Mouse (Mus musculus): ENCODE results near the gene Sprr2d. TPM values are rescaled to one million over a fixed set of nuclear protein-coding genes. Genes with fewer than 3 reads are reported as not detected.

The Sprr2d gene
- polyA plus RNA-seq (2015; fragmentation: Nextera tagmentation; extraction: Ambion mirVana): not detected in 2 replicates

DNA sequence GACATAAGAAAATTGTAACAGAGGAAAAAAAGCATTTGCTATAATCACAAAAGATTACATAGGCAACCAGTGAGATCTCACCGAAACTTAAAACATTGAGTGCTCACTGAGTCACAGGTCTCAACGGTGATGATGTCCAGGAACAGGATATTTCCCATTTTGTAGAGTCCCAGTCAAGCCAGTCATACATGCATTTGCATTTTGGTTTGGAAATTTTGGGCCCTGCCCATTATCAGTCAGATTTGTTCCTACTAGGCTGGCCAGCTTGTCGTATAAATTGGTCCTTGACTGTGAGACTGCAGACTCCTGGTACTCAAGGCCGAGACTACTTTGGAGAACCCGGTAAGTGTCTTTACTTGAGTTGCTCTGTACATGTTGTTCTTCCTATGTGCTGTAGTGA lies at the start of gene Sprr2d:
Gene Sprr2d, plus strand, starts transcription at position 301 of the 400 bp plus-strand sequence.
- H3K4me3 ChIP-seq (replicated peaks): no peak within 1 kb of the TSS
- no peak within 1 kb of the TSS for H3K9ac ChIP-seq (replicated peaks)
- no peak within 1 kb of the TSS for H3K4me2 ChIP-seq (replicated peaks)
- ATAC-seq: no peak
- H3K36me3 ChIP-seq: no peaks in the 10 kb centered on the region
- H3K27me3 ChIP-seq: no peaks in the 10 kb centered on the region
- H3K9me3 ChIP-seq: no peaks in the 10 kb centered on the region
- WGBS: 95% methylated on average over 5 of the region's 5 CpGs
- H3K27ac ChIP-seq: no peak within 1 kb of the TSS
- H3K4me1 ChIP-seq (replicated peaks): no peaks in the 10 kb centered on the region

GRCm38 (mm10) chr3:92307406-92307805 lies 31.5 kb upstream of the Sprr2d start:
- WGBS: 100% methylated on average over 1 of the region's 1 CpGs
- ATAC-seq: no peak

GRCm38 (mm10) chr3:92316320-92316719 lies 22.6 kb upstream of the Sprr2d start, which contains the start of gene Sprr2b:
Gene Sprr2b (plus strand): TSS chr3:92316620.
- no peaks in the 10 kb centered on the region for H3K4me1 ChIP-seq (replicated peaks)
- H3K27ac ChIP-seq: no peak within 1 kb of the TSS
- 79% methylated on average over 2 of the region's 2 CpGs for WGBS

More at GRCm38 (mm10) chr3:92307406-92307805, 31.5 kb upstream of the Sprr2d start:
- H3K4me2 ChIP-seq (replicated peaks): no peak overlapping the region
- H3K36me3 ChIP-seq: no peaks in the 10 kb centered on the region
- no peak overlapping the region for H3K27ac ChIP-seq
- no peak overlapping the region for H3K4me3 ChIP-seq (replicated peaks)
- no peaks in the 10 kb centered on the region for H3K27me3 ChIP-seq
- no peaks in the 10 kb centered on the region for H3K4me1 ChIP-seq (replicated peaks)
- H3K9ac ChIP-seq (replicated peaks): no peak overlapping the region
- H3K9me3 ChIP-seq: no peaks in the 10 kb centered on the region

DNA sequence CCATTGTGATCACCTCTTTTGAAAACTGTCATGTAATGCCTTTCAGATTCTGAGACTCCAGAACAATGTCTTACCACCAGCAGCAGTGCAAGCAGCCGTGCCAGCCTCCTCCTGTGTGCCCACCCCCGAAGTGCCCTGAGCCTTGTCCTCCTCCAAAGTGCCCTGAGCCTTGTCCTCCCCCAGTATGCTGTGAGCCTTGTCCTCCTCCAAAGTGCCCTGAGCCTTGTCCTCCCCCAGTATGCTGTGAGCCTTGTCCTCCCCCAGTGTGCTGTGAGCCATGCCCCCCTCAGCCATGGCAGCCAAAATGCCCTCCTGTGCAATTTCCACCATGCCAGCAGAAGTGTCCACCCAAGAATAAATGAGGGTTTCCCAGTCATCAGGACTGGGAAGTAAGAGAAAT lies 21.6 kb upstream of the Sprr2d start:
- Histone ChIP-seq H3K4me3 (replicated peaks) (no peak overlapping the region), H3K36me3 (no peaks in the 10 kb centered on the region), H3K9me3 (no peaks in the 10 kb centered on the region), H3K9ac (replicated peaks) (no peak overlapping the region), H3K27me3 (no peaks in the 10 kb centered on the region), H3K4me2 (replicated peaks) (no peak overlapping the region), H3K4me1 (replicated peaks) (no peaks in the 10 kb centered on the region), H3K27ac (no peak overlapping the region)
- 59% methylated on average over 2 of the region's 2 CpGs for WGBS
- no peak for ATAC-seq

More at GRCm38 (mm10) chr3:92316320-92316719, 22.6 kb upstream of the Sprr2d start, which contains the start of gene Sprr2b:
- Histone ChIP-seq H3K9ac (replicated peaks) (no peak within 1 kb of the TSS), H3K4me2 (replicated peaks) (no peak within 1 kb of the TSS), H3K4me3 (replicated peaks) (no peak within 1 kb of the TSS), H3K36me3 (no peaks in the 10 kb centered on the region), H3K9me3 (no peaks in the 10 kb centered on the region), H3K27me3 (no peaks in the 10 kb centered on the region)
- no peak for ATAC-seq

GRCm38 (mm10) chr3:92336278-92336677 lies 2.7 kb upstream of the Sprr2d start:
- no peak overlapping the region for H3K27ac ChIP-seq
- no peak overlapping the region for H3K4me2 ChIP-seq (replicated peaks)
- no peaks in the 10 kb centered on the region for H3K4me1 ChIP-seq (replicated peaks)
- H3K4me3 ChIP-seq (replicated peaks): no peak overlapping the region
- no peaks in the 10 kb centered on the region for H3K9me3 ChIP-seq
- H3K27me3 ChIP-seq: no peaks in the 10 kb centered on the region
- no peak for ATAC-seq
- H3K36me3 ChIP-seq: no peaks in the 10 kb centered on the region
- 85% methylated on average over 1 of the region's 1 CpGs for WGBS
- no peak overlapping the region for H3K9ac ChIP-seq (replicated peaks)

- 92% methylated on average over 2 of the region's 2 CpGs for WGBS
- no peak for ATAC-seq
- Histone ChIP-seq H3K36me3 (no peaks in the 10 kb centered on the region), H3K4me2 (replicated peaks) (no peak within 1 kb of the TSS), H3K4me3 (replicated peaks) (no peak within 1 kb of the TSS), H3K4me1 (replicated peaks) (no peaks in the 10 kb centered on the region), H3K27ac (no peak within 1 kb of the TSS), H3K27me3 (no peaks in the 10 kb centered on the region), H3K9me3 (no peaks in the 10 kb centered on the region), H3K9ac (replicated peaks) (no peak within 1 kb of the TSS)
These were observed 12.9 kb downstream of the Sprr2d start, which contains the start of gene Sprr2e for GRCm38 (mm10) chr3:92351843-92352242. Gene Sprr2e (plus strand): TSS chr3:92352143.

- Histone ChIP-seq H3K9me3 (peaks cover 5% of the 10 kb centered on the region), H3K27me3 (no peaks in the 10 kb centered on the region), H3K9ac (replicated peaks) (no peak overlapping the region), H3K4me1 (replicated peaks) (no peaks in the 10 kb centered on the region), H3K4me2 (replicated peaks) (no peak overlapping the region), H3K27ac (no peak overlapping the region), H3K4me3 (replicated peaks) (no peak overlapping the region), H3K36me3 (no peaks in the 10 kb centered on the region)
- ATAC-seq: no peak
These were observed 22.7 kb downstream of the Sprr2d start for GRCm38 (mm10) chr3:92361619-92362018.

GRCm38 (mm10) chr3:92364887-92365286 lies 25.9 kb downstream of the Sprr2d start, which contains the start of gene Sprr2f:
Gene Sprr2f (plus strand): TSS chr3:92365187.
- Histone ChIP-seq H3K4me1 (replicated peaks) (no peaks in the 10 kb centered on the region), H3K27ac (no peak within 1 kb of the TSS), H3K4me3 (replicated peaks) (no peak within 1 kb of the TSS), H3K9ac (replicated peaks) (no peak within 1 kb of the TSS), H3K4me2 (replicated peaks) (no peak within 1 kb of the TSS), H3K27me3 (no peaks in the 10 kb centered on the region), H3K9me3 (no peaks in the 10 kb centered on the region), H3K36me3 (no peaks in the 10 kb centered on the region)
- WGBS: 58% methylated on average over 3 of the region's 3 CpGs
- ATAC-seq: no peak

- no peak for ATAC-seq
- Histone ChIP-seq H3K36me3 (no peaks in the 10 kb centered on the region), H3K9me3 (no peaks in the 10 kb centered on the region), H3K4me2 (replicated peaks) (no peak overlapping the region), H3K27me3 (no peaks in the 10 kb centered on the region), H3K4me1 (replicated peaks) (no peaks in the 10 kb centered on the region), H3K9ac (replicated peaks) (no peak overlapping the region), H3K4me3 (replicated peaks) (no peak overlapping the region), H3K27ac (no peak overlapping the region)
- 69% methylated on average over 2 of the region's 2 CpGs for WGBS
These were observed 34.7 kb downstream of the Sprr2d start for GRCm38 (mm10) chr3:92373613-92374012.

- Histone ChIP-seq H3K9me3 (no peaks in the 10 kb centered on the region), H3K4me1 (replicated peaks) (no peaks in the 10 kb centered on the region), H3K4me2 (replicated peaks) (no peak within 1 kb of the TSS), H3K36me3 (no peaks in the 10 kb centered on the region), H3K27me3 (no peaks in the 10 kb centered on the region), H3K4me3 (replicated peaks) (no peak within 1 kb of the TSS), H3K27ac (no peak within 1 kb of the TSS), H3K9ac (replicated peaks) (no peak within 1 kb of the TSS)
- 80% methylated on average over 1 of the region's 1 CpGs for WGBS
- ATAC-seq: no peak
These were observed 46.4 kb downstream of the Sprr2d start, which contains the start of gene Sprr2h for GRCm38 (mm10) chr3:92385385-92385784. Gene Sprr2h (plus strand): TSS chr3:92385685.

Other genes starting within 250 kb of the Sprr2d start
- gene Prr9, start 215.2 kb upstream of the Sprr2d start, polyA plus RNA-seq (2015; fragmentation: Nextera tagmentation; extraction: Ambion mirVana): not detected in 2 replicates
- gene Lelp1, start 196.4 kb upstream of the Sprr2d start, polyA plus RNA-seq (2015; fragmentation: Nextera tagmentation; extraction: Ambion mirVana): not detected in 2 replicates
- gene Sprr2a1, start 123.3 kb upstream of the Sprr2d start, polyA plus RNA-seq (2015; fragmentation: Nextera tagmentation; extraction: Ambion mirVana): not detected in 2 replicates
- not detected in 2 replicates for gene Sprr2a2, start 123.2 kb upstream of the Sprr2d start, polyA plus RNA-seq (2015; fragmentation: Nextera tagmentation; extraction: Ambion mirVana)
- gene Sprr2a3, start 53.7 kb upstream of the Sprr2d start, polyA plus RNA-seq (2015; fragmentation: Nextera tagmentation; extraction: Ambion mirVana): not detected in 2 replicates
- gene Sprr2b, start 22.5 kb upstream of the Sprr2d start, polyA plus RNA-seq (2015; fragmentation: Nextera tagmentation; extraction: Ambion mirVana): not detected in 2 replicates
- not detected in 2 replicates for gene Sprr2e, start 13.0 kb downstream of the Sprr2d start, polyA plus RNA-seq (2015; fragmentation: Nextera tagmentation; extraction: Ambion mirVana)
- gene Sprr2f, start 26.0 kb downstream of the Sprr2d start, polyA plus RNA-seq (2015; fragmentation: Nextera tagmentation; extraction: Ambion mirVana): not detected in 2 replicates
- not detected in 2 replicates for gene Sprr2h, start 46.5 kb downstream of the Sprr2d start, polyA plus RNA-seq (2015; fragmentation: Nextera tagmentation; extraction: Ambion mirVana)
- gene Sprr2i, start 68.9 kb downstream of the Sprr2d start, polyA plus RNA-seq (2015; fragmentation: Nextera tagmentation; extraction: Ambion mirVana): not detected in 2 replicates
- gene Sprr2j-ps, start 78.9 kb downstream of the Sprr2d start, polyA plus RNA-seq (2015; fragmentation: Nextera tagmentation; extraction: Ambion mirVana): not detected in 2 replicates
- 9.8 and 12.0 TPM in 2 replicates for gene Gm9774, start 90.3 kb downstream of the Sprr2d start, polyA plus RNA-seq (2015; fragmentation: Nextera tagmentation; extraction: Ambion mirVana)
- gene Sprr2k, start 93.4 kb downstream of the Sprr2d start, polyA plus RNA-seq (2015; fragmentation: Nextera tagmentation; extraction: Ambion mirVana): not detected in 2 replicates
- not detected in 2 replicates for gene Sprr1b, start 99.6 kb downstream of the Sprr2d start, polyA plus RNA-seq (2015; fragmentation: Nextera tagmentation; extraction: Ambion mirVana)
- not detected in 2 replicates for gene Sprr3, start 119.6 kb downstream of the Sprr2d start, polyA plus RNA-seq (2015; fragmentation: Nextera tagmentation; extraction: Ambion mirVana)
- not detected in 2 replicates for gene Sprr1a, start 146.8 kb downstream of the Sprr2d start, polyA plus RNA-seq (2015; fragmentation: Nextera tagmentation; extraction: Ambion mirVana)
- gene Sprr4, start 161.4 kb downstream of the Sprr2d start, polyA plus RNA-seq (2015; fragmentation: Nextera tagmentation; extraction: Ambion mirVana): not detected in 2 replicates
- not detected in 2 replicates for gene 2310046K23Rik, start 195.4 kb downstream of the Sprr2d start, polyA plus RNA-seq (2015; fragmentation: Nextera tagmentation; extraction: Ambion mirVana)
- not detected in 2 replicates for gene Ivl, start 234.6 kb downstream of the Sprr2d start, polyA plus RNA-seq (2015; fragmentation: Nextera tagmentation; extraction: Ambion mirVana)
- not detected in 2 replicates for gene Smcp, start 249.9 kb downstream of the Sprr2d start, polyA plus RNA-seq (2015; fragmentation: Nextera tagmentation; extraction: Ambion mirVana)

Data from midbrain, embryonic 13.5 days (tissue).